19 mouse cellular contexts compared by ENCODE assay signal in the genomic region with DNA sequence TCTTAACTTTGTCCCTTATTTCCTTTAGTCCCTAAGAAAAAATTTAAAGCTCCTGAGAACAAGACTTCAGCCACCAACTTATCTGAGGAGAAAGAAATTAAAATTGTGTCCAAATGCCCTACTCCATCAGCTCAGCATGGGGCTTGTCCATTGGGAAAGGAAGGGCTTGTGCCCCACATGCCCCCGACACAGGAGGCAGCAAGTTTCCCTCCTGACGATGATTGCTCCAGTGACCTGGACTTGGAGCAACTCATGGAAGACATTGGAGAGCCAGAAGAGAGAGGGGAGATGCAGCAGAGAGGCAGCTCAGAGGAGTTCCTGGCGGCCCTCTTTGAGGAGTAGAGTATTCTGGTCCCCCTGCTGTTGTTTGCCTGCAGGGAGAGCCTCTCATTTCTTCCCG. TPM values are rescaled to one million over a fixed set of nuclear protein-coding genes. Genes with fewer than 3 reads are reported as not detected.
"Had no signal": no experiment of that assay in that cellular context is flagged by ENCODE, and none has a peak within 500 bp of the region (broad histone marks: within the 10 kb centered on the region; RNA-seq: fewer than 3 reads in every experiment).

No protein-coding gene starts in this region.

- DNase-seq: liver; liver, embryonic 13.5 days; liver, postnatal 0 days; lung, adult 18-20 months; lung, adult 2 months; lung, embryonic 14.5 days; lung, postnatal 10 days; lung, postnatal 14 days; lung, postnatal 36 days; lung, postnatal 4 days had no signal

RNA-seq across cellular contexts. Expression of a gene that starts 14.0 kb away (rescaled TPM):
- total RNA-seq: megakaryocyte-erythroid progenitor cell, adult 5-6 weeks; midbrain, postnatal 0 days had no signal

RNA-seq across cellular contexts. Expression of a gene that starts 35.8 kb away (rescaled TPM):
- total RNA-seq: left cerebral cortex, adult 2 months; left cerebral cortex, adult 8-10 months; left cerebral cortex, postnatal 10 days; left cerebral cortex, postnatal 14 days; left cerebral cortex, postnatal 25 days; left cerebral cortex, postnatal 36 days; left cerebral cortex, postnatal 4 days; megakaryocyte-erythroid progenitor cell, adult 5-6 weeks; midbrain, postnatal 0 days had no signal
